Mouse (Mus musculus) kidney, adult 2 months (tissue): ENCODE measurements at regions not wholly inside any gene's neighbourhood (a gene's known extent, or its start where the extent isn't known, plus 50 kb on each side); places are given as distances from the start of the nearest gene placed in this dataset.

ENCODE experiments used
- CTCF ChIP-seq: fragments of 200-500 bp; conservative IDR thresholded peaks from 2 replicates; pipeline ENCODE4 v1.5.1; 2011; ENCODE audit warnings: low read depth, mild to moderate bottlenecking, control low read depth, low read length, moderate library complexity, mixed read lengths; ENCODE audit not compliant: insufficient read depth, insufficient read length
- POLR2A ChIP-seq: fragments of 200-500 bp; IDR thresholded peaks from one replicate; pipeline ENCODE4 v1.6.1; 2011; ENCODE audit warnings: low read depth, low read length, control low read depth

GRCm38 (mm10) chr3:77758840-77759361 is 1527.4 kb downstream of the Rapgef2 start:
- no peak for TF ChIP-seq CTCF
- TF ChIP-seq POLR2A = no peak
